In the genomic region with DNA sequence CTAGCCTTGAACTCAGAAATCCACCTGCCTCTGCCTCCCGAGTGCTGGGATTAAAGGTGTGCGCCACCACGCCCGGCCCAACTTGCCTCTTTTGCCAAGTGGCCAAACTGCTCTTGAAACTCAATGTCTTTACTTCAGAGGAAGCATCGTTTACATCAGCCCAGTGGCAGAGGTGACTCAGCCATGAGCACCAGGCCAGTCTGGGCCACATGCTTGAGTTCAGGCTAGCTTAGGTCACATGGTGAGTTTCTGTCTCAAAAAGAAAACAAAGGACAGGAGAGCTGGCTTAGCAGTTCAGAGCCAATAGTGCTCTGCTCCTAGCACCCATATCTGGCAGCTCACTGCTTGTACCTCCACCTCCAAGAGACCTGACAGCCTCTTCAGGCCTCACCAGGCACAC, we compare ENCODE assay signal across 30 mouse cellular contexts. TPM values are rescaled to one million over a fixed set of nuclear protein-coding genes. Genes with fewer than 3 reads are reported as not detected.
A peak's percentile ranks its signal among the peaks of the same experiment; 100 is the strongest.
DNase-seq lines count a peak whose midpoint lies in the region; ATAC-seq and TF ChIP-seq lines count a peak whose summit lies in the region.
"Had no signal": no experiment of that assay in that cellular context is flagged by ENCODE, and none has a peak within 500 bp of the region (broad histone marks: within the 10 kb centered on the region; RNA-seq: fewer than 3 reads in every experiment).

No protein-coding gene starts in this region.

- WGBS in forebrain, embryonic 15.5 days: 89% methylated on average over 5 of the region's 5 CpGs
- WGBS in forebrain, embryonic 14.5 days: 91% methylated on average over 5 of the region's 5 CpGs
- WGBS in macrophage (ENCODE audit: missing documents): 81% methylated on average over 4 of the region's 5 CpGs
- 96% methylated on average over 5 of the region's 5 CpGs for WGBS in hindbrain, embryonic 16.5 days

- no peaks in the 10 kb centered on the region for H3K27me3 ChIP-seq in forebrain, embryonic 15.5 days
- H3K27me3 ChIP-seq in forebrain, embryonic 14.5 days (replicated peaks; ENCODE audit: control insufficient read depth, insufficient read depth, low read length): no peaks in the 10 kb centered on the region
- no peaks in the 10 kb centered on the region for H3K27me3 ChIP-seq in C2C12 (ENCODE audit: control insufficient read depth, insufficient read depth, insufficient read length)
- H3K27me3 ChIP-seq in hindbrain, embryonic 16.5 days (replicated peaks; ENCODE audit: control insufficient read depth, insufficient read depth, low read length): no peaks in the 10 kb centered on the region
- H3K27me3 ChIP-seq: heart, embryonic 13.5 days; hindbrain, embryonic 12.5 days; kidney, embryonic 15.5 days; limb, embryonic 12.5 days; liver, embryonic 13.5 days; megakaryocyte, embryonic 14.5 days; midbrain, embryonic 15.5 days; neural tube, embryonic 13.5 days had no signal

- peaks cover 15% of the 10 kb centered on the region for H3K4me1 ChIP-seq in forebrain, embryonic 15.5 days
- peaks cover 6% of the 10 kb centered on the region; the same call in 1 of the 2 replicates for H3K4me1 ChIP-seq in forebrain, embryonic 14.5 days (ENCODE audit: control insufficient read depth, insufficient read depth, low read length)
- H3K4me1 ChIP-seq in hindbrain, embryonic 16.5 days (ENCODE audit: control insufficient read depth, insufficient read depth, low read depth, low read length): peaks cover 3% of the 10 kb centered on the region; the same call in 1 of the 2 replicates
- H3K4me1 ChIP-seq: hindbrain, embryonic 12.5 days; kidney, embryonic 15.5 days; limb, embryonic 12.5 days; liver, embryonic 13.5 days; midbrain, embryonic 15.5 days; neural tube, embryonic 13.5 days had no signal

- no peak overlapping the region for H3K4me3 ChIP-seq in forebrain, embryonic 15.5 days
- H3K4me3 ChIP-seq in forebrain, embryonic 14.5 days (ENCODE audit: low read depth, low read length): no peak overlapping the region
- H3K4me3 ChIP-seq in C2C12 (ENCODE audit: insufficient read depth, poor library complexity, severe bottlenecking): no peak overlapping the region
- no peak overlapping the region for H3K4me3 ChIP-seq in macrophage (ENCODE audit: inconsistent target)
- H3K4me3 ChIP-seq in hindbrain, embryonic 16.5 days (ENCODE audit: low read length): no peak overlapping the region
- H3K4me3 ChIP-seq: heart, adult 2 months; heart, embryonic 13.5 days; hindbrain, embryonic 12.5 days; kidney, embryonic 15.5 days; limb, embryonic 12.5 days; liver, embryonic 13.5 days; megakaryocyte, embryonic 14.5 days; midbrain, embryonic 15.5 days; neural tube, embryonic 13.5 days had no signal

- H3K9me3 ChIP-seq in forebrain, embryonic 15.5 days: no peaks in the 10 kb centered on the region
- H3K9me3 ChIP-seq in forebrain, embryonic 14.5 days (replicated peaks; ENCODE audit: control insufficient read depth, low read length): no peaks in the 10 kb centered on the region
- no peaks in the 10 kb centered on the region for H3K9me3 ChIP-seq in hindbrain, embryonic 16.5 days (ENCODE audit: control insufficient read depth, low read length)
- H3K9me3 ChIP-seq: heart, embryonic 13.5 days; hindbrain, embryonic 12.5 days; kidney, embryonic 15.5 days; limb, embryonic 12.5 days; liver, embryonic 13.5 days; megakaryocyte, embryonic 14.5 days; midbrain, embryonic 15.5 days; neural tube, embryonic 13.5 days had no signal

- no peak overlapping the region for H3K9ac ChIP-seq in forebrain, embryonic 15.5 days (replicated peaks)
- no peak overlapping the region for H3K9ac ChIP-seq in forebrain, embryonic 14.5 days (ENCODE audit: low read length)
- H3K9ac ChIP-seq in hindbrain, embryonic 16.5 days (ENCODE audit: low read depth, low read length): no peak overlapping the region
- H3K9ac ChIP-seq: forebrain, postnatal 0 days; heart, embryonic 13.5 days; hindbrain, embryonic 12.5 days; kidney, embryonic 15.5 days; limb, embryonic 12.5 days; liver, embryonic 13.5 days; midbrain, embryonic 15.5 days; neural tube, embryonic 13.5 days had no signal

- no peak for ATAC-seq in forebrain, embryonic 15.5 days (replicated peaks)
- no peak for ATAC-seq in forebrain, embryonic 14.5 days
- no peak for ATAC-seq in hindbrain, embryonic 16.5 days
- ATAC-seq: activated CD4-positive, CD25-positive, alpha-beta regulatory T cell, adult 4 months; forebrain, postnatal 0 days; midbrain, embryonic 15.5 days had no signal

- H3K79me3 ChIP-seq in C2C12 (ENCODE audit: low read depth): no peaks in the 10 kb centered on the region

- H3K79me2 ChIP-seq in C2C12 (ENCODE audit: control insufficient read depth, insufficient read depth) (no peaks in the 10 kb centered on the region), macrophage (ENCODE audit: inconsistent target) (no peaks in the 10 kb centered on the region)

- peaks cover 42% of the 10 kb centered on the region for H3K36me3 ChIP-seq in forebrain, embryonic 15.5 days
- peaks cover 65% of the 10 kb centered on the region for H3K36me3 ChIP-seq in forebrain, embryonic 14.5 days (ENCODE audit: control insufficient read depth, insufficient read depth, low read length)
- H3K36me3 ChIP-seq in C2C12 (ENCODE audit: control insufficient read depth, insufficient read depth): peaks cover 41% of the 10 kb centered on the region
- H3K36me3 ChIP-seq in macrophage (ENCODE audit: inconsistent target): peaks cover 78% of the 10 kb centered on the region
- H3K36me3 ChIP-seq in hindbrain, embryonic 16.5 days (ENCODE audit: control insufficient read depth, insufficient read depth, low read length): peaks cover 19% of the 10 kb centered on the region

- 0 out of 2 replicates have a peak overlapping the region, but pooled peaks have one; percentile 23 for H3K27ac ChIP-seq in forebrain, embryonic 15.5 days (replicated peaks)
- H3K27ac ChIP-seq in forebrain, embryonic 14.5 days (ENCODE audit: low read depth, low read length): no peak overlapping the region
- H3K27ac ChIP-seq in macrophage: 0 out of 2 replicates have a peak overlapping the region, but pooled peaks have one; percentile 4
- H3K27ac ChIP-seq in hindbrain, embryonic 16.5 days (ENCODE audit: low read depth, low read length): no peak overlapping the region
- H3K27ac ChIP-seq: heart, adult 2 months; heart, embryonic 13.5 days; hindbrain, embryonic 12.5 days; kidney, embryonic 15.5 days; limb, embryonic 12.5 days; liver, embryonic 13.5 days; midbrain, embryonic 15.5 days; neural tube, embryonic 13.5 days had no signal

- DNase-seq in forebrain, embryonic 14.5 days (ENCODE audit: low spot score): no peak
- peak; percentile 45 for DNase-seq in adipocyte (ENCODE audit: low spot score)
- no peak for DNase-seq in embryo, embryonic 9.5 days (ENCODE audit: extremely low spot score)
- DNase-seq: cerebellum, adult 11 months; cerebellum, adult 9-11 months; forebrain, postnatal 0 days; gastrocnemius, postnatal 36 days; heart, adult 2 months; heart, postnatal 14 days; kidney, postnatal 36 days; liver, embryonic 13.5 days; lung, adult 2 months; lung, postnatal 14 days; right cerebral cortex, postnatal 4 days had no signal

- no peak overlapping the region for H3ac ChIP-seq in C2C12 (ENCODE audit: control insufficient read depth, insufficient read length, low read depth)

- H3K4me2 ChIP-seq in forebrain, embryonic 15.5 days (replicated peaks): no peak overlapping the region
- H3K4me2 ChIP-seq in forebrain, embryonic 14.5 days (ENCODE audit: low read length): no peak overlapping the region
- no peak overlapping the region for H3K4me2 ChIP-seq in hindbrain, embryonic 16.5 days (ENCODE audit: low read length)
- H3K4me2 ChIP-seq: heart, embryonic 13.5 days; hindbrain, embryonic 12.5 days; kidney, embryonic 15.5 days; limb, embryonic 12.5 days; liver, embryonic 13.5 days; midbrain, embryonic 15.5 days; neural tube, embryonic 13.5 days had no signal

- no peak for TF ChIP-seq CTCF in C2C12 (IDR thresholded peaks at IDR 0.05; ENCODE audit: control insufficient read depth, insufficient read depth, insufficient read length)

TF ChIP-seq in C2C12, 6 proteins besides CTCF, POLR2A, EP300 and RAD21 (continues in another document):
- TF ChIP-seq MYOD1 (IDR thresholded peaks at IDR 0.05; ENCODE audit: control insufficient read depth, insufficient read length, low read depth) (no peak), USF1 (IDR thresholded peaks at IDR 0.05; ENCODE audit: low read depth) (peak; percentile 26), MYOG (IDR thresholded peaks at IDR 0.05; ENCODE audit: control insufficient read depth, extremely low read depth, insufficient read length) (no peak)

RNA-seq across cellular contexts. Expression of gene Fam209, which starts 5.1 kb away (rescaled TPM):
- 0.25 and 0.65 TPM in 2 replicates for polyA plus RNA-seq in forebrain, embryonic 15.5 days (2015; fragmentation: Nextera tagmentation; extraction: Ambion mirVana)
- polyA plus RNA-seq in forebrain, embryonic 14.5 days (2014; fragmentation: Nextera tagmentation; extraction: Ambion mirVana): 0.44 and 0.67 TPM in 2 replicates
- polyA plus RNA-seq in C2C12 (2012; fragmentation: generic; extraction: Trizol) (not detected), macrophage (2018) (0.55 to 0.76 TPM in 2 of 3 replicates, not detected in the other)
- total RNA-seq in macrophage (2018; cell fraction: chromatin; rRNA removed): 10 to 100 TPM in 10 of 26 experiments, 1 to 10 TPM in 16; 2.2 to 47.7 (median 7.2) TPM
- under 1 TPM in 14 of 26 experiments, not detected in 12; 0.24 to 0.56 (median 0.36) TPM for total RNA-seq in macrophage (2018; cell fraction: cytosol; rRNA removed)
- 10 to 100 TPM in 6 of 26 experiments, 1 to 10 TPM in 20; 1.3 to 17.8 (median 3.5) TPM for total RNA-seq in macrophage (2018; cell fraction: nucleus; rRNA removed)
- polyA plus RNA-seq in hindbrain, embryonic 16.5 days (2015; fragmentation: Nextera tagmentation; extraction: Ambion mirVana): 0.24 and 0.31 TPM in 2 replicates
- total RNA-seq: heart, adult 2 months; heart, postnatal 14 days; left cerebral cortex, postnatal 14 days had no signal
- polyA plus RNA-seq: cortical plate, adult 2 months; heart, adult 2 months; hindbrain, embryonic 12.5 days; kidney, embryonic 15.5 days; limb, embryonic 12.5 days; liver, embryonic 13.5 days; midbrain, embryonic 15.5 days; stomach, embryonic 16.5 days had no signal

RNA-seq across cellular contexts. Expression of gene Gcnt7, which starts 8.8 kb away (rescaled TPM):
- 2.1 and 2.3 TPM in 2 replicates for polyA plus RNA-seq in forebrain, embryonic 15.5 days (2015; fragmentation: Nextera tagmentation; extraction: Ambion mirVana)
- 0.28 and 0.58 TPM in 2 replicates for polyA plus RNA-seq in forebrain, embryonic 14.5 days (2014; fragmentation: Nextera tagmentation; extraction: Ambion mirVana)
- polyA plus RNA-seq in C2C12 (2012; fragmentation: generic; extraction: Trizol): 0.14 TPM
- total RNA-seq in macrophage (2018; cell fraction: chromatin; rRNA removed): under 1 TPM in 2 of 26 experiments, not detected in 24; 0.46 to 0.50 TPM
- total RNA-seq in macrophage (2018; cell fraction: cytosol; rRNA removed): not detected
- not detected for total RNA-seq in macrophage (2018; cell fraction: nucleus; rRNA removed)
- not detected in 3 replicates for polyA plus RNA-seq in macrophage (2018)
- 0.96 and 1.4 TPM in 2 replicates for polyA plus RNA-seq in hindbrain, embryonic 16.5 days (2015; fragmentation: Nextera tagmentation; extraction: Ambion mirVana)
- total RNA-seq: forebrain, postnatal 0 days; gastrocnemius, postnatal 36 days; heart, adult 2 months; heart, postnatal 14 days; layer of hippocampus, adult 8-10 months; left cerebral cortex, postnatal 14 days had no signal
- polyA plus RNA-seq: cortical plate, adult 2 months; heart, adult 2 months; lung, adult 2 months had no signal

RNA-seq across cellular contexts. Expression of gene Rtf2, which starts 26.9 kb away (rescaled TPM):
- 101 and 103 TPM in 2 replicates for polyA plus RNA-seq in forebrain, embryonic 15.5 days (2015; fragmentation: Nextera tagmentation; extraction: Ambion mirVana)
- polyA plus RNA-seq in forebrain, embryonic 14.5 days (2014; fragmentation: Nextera tagmentation; extraction: Ambion mirVana): 106 and 107 TPM in 2 replicates
- 56.1 TPM for polyA plus RNA-seq in C2C12 (2012; fragmentation: generic; extraction: Trizol)
- 100 to 1,000 TPM in 18 of 26 experiments, 10 to 100 TPM in 8; 73.1 to 320 (median 125) TPM for total RNA-seq in macrophage (2018; cell fraction: chromatin; rRNA removed)
- 100 to 1,000 TPM; 107 to 184 (median 136) TPM for total RNA-seq in macrophage (2018; cell fraction: cytosol; rRNA removed)
- 100 to 1,000 TPM in 13 of 26 experiments, 10 to 100 TPM in 13; 67.4 to 176 (median 100) TPM for total RNA-seq in macrophage (2018; cell fraction: nucleus; rRNA removed)
- 128 to 215 TPM (median 170 TPM) in 3 replicates for polyA plus RNA-seq in macrophage (2018)
- 95.1 and 96.1 TPM in 2 replicates for polyA plus RNA-seq in hindbrain, embryonic 16.5 days (2015; fragmentation: Nextera tagmentation; extraction: Ambion mirVana)

Comparison
In these comparisons a context has a peak if more than half of its experiments do, and no peak if none do; other contexts are left out.
1. H3K27ac ChIP-seq: peak in forebrain, embryonic 15.5 days (single experiment) and macrophage (single experiment); none in forebrain, embryonic 14.5 days (single experiment) and hindbrain, embryonic 16.5 days (single experiment).